Mouse (Mus musculus): Measurements from ENCODE around the gene Dapk1.

Gene Dapk1

GRCm38 (mm10) chr13:60737632-60738324 lies 136.0 kb downstream of the Dapk1 start:
- peak; percentile 90 to 93 for DNase-seq (ENCODE audit: low spot score in 2 of 2)

GRCm38 (mm10) chr13:60738429-60738828 lies 136.7 kb downstream of the Dapk1 start:
- DNase-seq (ENCODE audit: low spot score in 2 of 2) = peak; percentile 71

- DNase-seq (ENCODE audit: low spot score in 2 of 2) = no peak
Observed at GRCm38 (mm10) chr13:60740248-60740647, 138.5 kb downstream of the Dapk1 start.

GRCm38 (mm10) chr13:60742611-60743010 lies 140.9 kb downstream of the Dapk1 start:
- DNase-seq (ENCODE audit: low spot score in 2 of 2) = no peak

GRCm38 (mm10) chr13:60743381-60744077 lies 141.8 kb downstream of the Dapk1 start:
- no peak for DNase-seq (ENCODE audit: low spot score in 2 of 2)

- DNase-seq (ENCODE audit: low spot score in 2 of 2) = peak; percentile 52 to 68
Observed at GRCm38 (mm10) chr13:60744078-60744460, 142.3 kb downstream of the Dapk1 start.

GRCm38 (mm10) chr13:60744736-60745135 lies 143.0 kb downstream of the Dapk1 start:
- no peak for DNase-seq (ENCODE audit: low spot score in 2 of 2)

GRCm38 (mm10) chr13:60745358-60745757 lies 143.6 kb downstream of the Dapk1 start:
- DNase-seq (ENCODE audit: low spot score in 2 of 2) = no peak

- peak in 1 of 2 experiments; percentile 15 for DNase-seq (ENCODE audit: low spot score in 2 of 2)
Observed at GRCm38 (mm10) chr13:60746271-60746670, 144.5 kb downstream of the Dapk1 start.

- no peak for DNase-seq (ENCODE audit: low spot score in 2 of 2)
Observed at GRCm38 (mm10) chr13:60747201-60747600, 145.5 kb downstream of the Dapk1 start.

GRCm38 (mm10) chr13:60748556-60748955 lies 146.8 kb downstream of the Dapk1 start:
- no peak for DNase-seq (ENCODE audit: low spot score in 2 of 2)

- no peak for DNase-seq (ENCODE audit: low spot score in 2 of 2)
Observed at GRCm38 (mm10) chr13:60750930-60751329, 149.2 kb downstream of the Dapk1 start.

GRCm38 (mm10) chr13:60753216-60753615 lies 151.5 kb downstream of the Dapk1 start:
- no peak for DNase-seq (ENCODE audit: low spot score in 2 of 2)

- no peak for DNase-seq (ENCODE audit: low spot score in 2 of 2)
Observed at GRCm38 (mm10) chr13:60755251-60755650, 153.5 kb downstream of the Dapk1 start.

- DNase-seq (ENCODE audit: low spot score in 2 of 2) = no peak
Observed at GRCm38 (mm10) chr13:60757292-60757691, 155.5 kb downstream of the Dapk1 start.

- DNase-seq (ENCODE audit: low spot score in 2 of 2) = no peak
Observed at GRCm38 (mm10) chr13:60759136-60759535, 157.4 kb downstream of the Dapk1 start.

GRCm38 (mm10) chr13:60760392-60760791 lies 158.6 kb downstream of the Dapk1 start:
- DNase-seq (ENCODE audit: low spot score in 2 of 2) = no peak

- no peak for DNase-seq (ENCODE audit: low spot score in 2 of 2)
Observed at GRCm38 (mm10) chr13:60761161-60761560, 159.4 kb downstream of the Dapk1 start.

- DNase-seq (ENCODE audit: low spot score in 2 of 2) = no peak
Observed at GRCm38 (mm10) chr13:60780534-60780933, 178.8 kb downstream of the Dapk1 start.

GRCm38 (mm10) chr13:60783301-60783700 lies 181.6 kb downstream of the Dapk1 start:
- DNase-seq (ENCODE audit: low spot score in 2 of 2) = no peak

GRCm38 (mm10) chr13:60786264-60786663 lies 184.5 kb downstream of the Dapk1 start, which contains the start of gene BC051665:
Gene BC051665, minus strand, starts transcription at chr13:60786364.
- DNase-seq (ENCODE audit: low spot score in 2 of 2) = no peak

GRCm38 (mm10) chr13:60789466-60789865 lies 187.7 kb downstream of the Dapk1 start:
- DNase-seq (ENCODE audit: low spot score in 2 of 2) = no peak

- DNase-seq (ENCODE audit: low spot score in 2 of 2) = no peak
Observed at GRCm38 (mm10) chr13:60802749-60803148, 201.0 kb downstream of the Dapk1 start, which contains the start of gene Ctsll3. Gene Ctsll3, minus strand, starts transcription at chr13:60802849.

Measured in natural killer cell, adult 2 months (primary cell).